Mouse (Mus musculus) embryo, embryonic 11 days (tissue): ENCODE measurements around the gene Ptgir.
A peak's percentile ranks its signal among the peaks of the same experiment; 100 is the strongest.

Experiments
- DNase-seq: peaks from one replicate; pipeline ENCODE4 v3.0.0-alpha.2; 2015

Ptgir gene

DNA sequence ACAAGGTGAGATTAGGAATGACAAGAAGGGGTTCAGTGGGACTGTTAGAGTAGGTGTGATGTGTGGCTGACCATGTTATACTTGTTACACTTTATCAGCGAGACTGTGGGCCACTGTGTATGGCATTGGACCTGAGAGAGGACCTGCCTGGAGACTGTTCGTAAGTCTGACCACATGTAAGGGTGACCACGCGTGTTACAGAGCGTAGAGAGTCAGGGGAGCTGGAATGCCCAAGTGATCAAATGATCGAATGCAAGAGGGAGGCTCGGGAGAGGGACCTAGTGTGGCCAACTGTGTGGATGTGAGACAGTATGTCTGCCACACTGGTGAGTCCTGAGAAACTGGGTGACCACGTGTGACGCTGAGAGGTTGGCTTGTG lies 13.9 kb upstream of the Ptgir start:
- no peak for DNase-seq

DNA sequence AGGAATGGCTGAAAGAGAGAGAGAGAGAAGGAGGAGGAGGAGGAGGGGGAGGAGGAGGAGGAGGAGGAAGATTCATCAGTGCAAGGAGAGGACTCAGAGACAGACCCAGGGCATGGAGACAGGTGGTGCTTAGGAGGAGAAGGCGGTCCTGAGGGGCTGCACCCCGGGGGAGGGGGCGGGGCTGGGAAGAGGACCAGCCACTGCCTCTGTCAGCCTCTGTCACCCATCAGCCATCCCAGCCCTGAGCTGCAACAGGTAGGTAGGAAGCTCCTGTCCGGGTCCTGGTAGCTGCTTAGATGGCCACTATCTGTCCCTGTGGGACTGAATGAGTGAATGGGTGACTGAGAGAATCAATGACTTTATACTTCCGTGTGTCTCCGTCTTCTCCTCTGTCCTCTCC lies 12.7 kb upstream of the Ptgir start:
- no peak for DNase-seq

DNA sequence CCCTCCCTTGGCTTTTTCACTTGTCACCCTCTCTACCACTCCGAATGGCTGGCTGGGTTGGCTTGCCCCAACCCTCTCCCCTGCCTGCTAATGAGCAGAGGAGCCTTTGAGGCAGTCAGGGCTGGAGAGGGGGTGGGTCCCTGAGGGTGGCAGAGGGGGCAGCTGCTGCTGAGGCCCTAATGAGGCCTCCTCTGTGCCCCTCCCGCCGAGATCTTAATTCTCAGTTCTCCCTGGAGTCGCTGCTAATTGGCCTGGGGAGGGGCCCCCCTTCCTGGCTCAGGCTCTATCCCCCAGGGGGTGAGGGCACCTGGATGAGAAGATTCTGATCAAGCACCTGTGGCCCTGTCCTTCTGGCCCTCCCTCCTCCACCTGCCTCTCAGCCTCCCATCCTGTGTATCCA lies 12.0 kb upstream of the Ptgir start:
- DNase-seq = peak; percentile 31

DNA sequence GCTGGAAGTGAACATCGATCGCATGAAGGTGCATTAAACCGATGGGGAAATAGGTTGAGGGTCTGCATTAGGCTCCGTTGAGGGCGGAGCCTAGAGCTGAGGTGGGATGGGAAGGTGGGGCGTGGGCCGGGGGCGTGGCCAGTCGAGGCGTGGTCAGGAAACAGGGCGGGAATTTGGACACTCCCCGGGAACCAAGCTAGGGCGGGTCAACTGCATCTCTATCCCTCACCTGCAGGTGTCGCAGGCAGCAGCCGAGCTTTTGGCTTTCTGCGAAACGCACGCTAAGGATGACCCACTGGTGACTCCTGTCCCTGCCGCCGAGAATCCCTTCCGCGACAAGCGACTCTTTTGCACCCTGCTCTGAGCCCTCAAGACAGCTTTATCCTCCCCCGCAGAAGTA lies 11.3 kb upstream of the Ptgir start:
- peak; percentile 89 for DNase-seq

DNA sequence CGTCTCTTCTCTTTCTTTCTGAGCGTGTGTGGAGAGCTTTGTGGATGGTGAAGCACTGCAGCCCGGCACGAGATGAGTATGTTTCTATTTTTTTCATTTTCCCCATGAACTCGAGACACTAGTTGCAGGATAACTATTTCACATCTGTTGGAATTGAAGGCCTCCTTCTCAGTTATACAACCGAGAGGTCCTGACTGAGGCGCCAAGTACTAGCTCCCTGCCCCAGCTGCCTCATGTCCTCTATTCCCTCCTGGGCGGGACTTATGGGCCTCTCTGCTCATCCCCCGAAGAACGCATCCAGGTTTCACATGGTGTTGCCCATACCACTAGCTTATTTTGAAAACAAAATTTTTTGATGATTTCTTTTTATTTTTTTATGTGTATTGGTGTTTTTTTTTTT lies 10.8 kb upstream of the Ptgir start:
- no peak for DNase-seq

DNA sequence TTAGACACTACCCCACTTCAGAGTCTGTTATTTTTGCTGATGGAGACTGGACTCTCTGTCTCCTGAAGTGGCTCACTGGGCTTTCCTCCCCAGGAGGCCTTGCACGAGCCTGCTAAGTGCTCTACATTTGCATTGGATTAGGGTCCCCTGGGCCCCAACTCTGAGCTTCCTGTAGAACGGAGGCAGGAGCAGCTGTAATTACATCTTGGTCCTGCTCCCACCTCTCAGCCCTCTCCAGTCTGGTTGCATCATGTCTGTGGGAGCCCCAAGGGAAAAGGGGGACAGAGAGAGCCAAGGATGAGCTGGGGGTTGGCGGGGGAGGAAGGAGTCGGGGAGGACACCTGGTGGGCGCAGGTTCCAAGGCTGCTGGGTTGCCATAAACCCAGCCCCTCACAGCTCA lies 5.8 kb upstream of the Ptgir start:
- DNase-seq = no peak

DNA sequence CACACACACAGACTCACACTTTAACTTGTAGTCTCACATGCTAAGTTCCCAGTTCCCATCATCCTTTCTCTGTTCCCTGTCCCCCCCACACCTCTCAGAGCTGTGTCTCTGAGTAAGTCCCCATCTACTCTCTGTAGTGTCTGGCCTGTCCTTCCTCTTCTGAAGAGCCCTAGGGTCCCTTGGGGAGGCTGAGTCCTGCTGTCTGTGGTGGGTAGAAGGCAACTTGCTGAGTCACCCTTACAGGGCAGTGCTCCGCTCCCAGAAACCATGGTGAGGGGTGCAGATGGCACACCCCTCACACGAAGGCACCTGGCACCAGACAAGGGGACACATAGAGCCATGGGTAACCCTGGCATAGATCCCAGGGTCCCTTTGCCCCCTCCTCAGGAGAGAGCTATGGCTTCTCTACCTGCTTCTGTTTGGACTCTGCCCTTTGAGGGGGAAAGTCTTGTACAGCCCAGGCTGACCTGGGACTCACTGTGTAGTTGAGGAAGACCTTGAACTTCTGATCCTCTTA lies 2.8 kb upstream of the Ptgir start:
- DNase-seq = no peak

DNA sequence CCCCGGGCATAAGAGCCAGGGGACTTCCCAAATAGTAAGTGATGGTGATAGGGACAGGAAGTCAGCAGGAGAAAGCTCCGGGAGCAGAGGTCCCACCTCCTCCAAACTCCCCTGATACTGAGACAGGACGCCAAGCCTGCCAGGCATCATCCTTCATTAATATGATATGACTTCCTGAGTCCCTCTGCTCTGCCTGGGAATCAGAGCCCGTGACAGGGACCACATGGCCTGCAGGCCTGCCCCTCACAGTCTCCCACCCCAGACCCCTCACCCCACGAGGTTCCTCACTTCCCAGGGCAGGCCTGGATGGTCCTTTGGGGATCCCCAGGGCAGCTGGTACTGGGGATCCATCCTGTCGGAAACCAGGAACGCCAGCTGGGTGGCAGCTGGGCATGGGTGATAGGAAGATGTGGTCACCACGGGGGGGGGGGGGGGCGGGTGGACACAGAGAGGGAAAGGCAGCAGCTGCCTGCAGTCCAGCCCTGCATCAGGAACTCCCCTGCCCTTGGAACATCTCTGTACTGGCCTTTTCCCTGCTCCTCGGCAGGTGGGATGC lies 2.1 kb upstream of the Ptgir start:
- no peak for DNase-seq

DNA sequence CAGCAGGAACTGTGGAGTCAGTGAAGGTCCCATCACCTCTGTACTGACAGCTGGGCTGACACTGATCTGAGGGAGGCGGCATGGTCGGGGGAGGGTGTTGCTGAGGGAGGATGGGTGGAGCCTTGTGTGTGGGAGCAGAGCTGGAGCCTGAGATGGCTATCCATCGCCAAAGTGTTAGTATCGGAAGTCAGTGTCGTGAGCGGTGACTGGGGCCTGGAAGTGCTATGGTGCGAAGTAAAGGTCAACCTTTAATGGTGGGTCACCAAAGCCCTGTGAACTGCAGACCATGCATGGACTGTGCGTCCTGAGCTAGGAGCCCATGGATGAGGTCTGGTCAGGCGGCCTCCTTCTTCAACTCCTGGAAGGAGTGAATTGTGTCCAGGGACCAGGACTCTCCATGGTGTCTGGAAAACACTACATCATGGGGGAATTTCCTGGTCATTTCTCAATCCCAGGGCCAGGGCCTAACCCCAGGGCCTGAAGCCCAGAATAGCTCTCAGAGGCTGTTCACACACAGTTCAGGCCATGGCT lies 734 bp upstream of the Ptgir start:
- DNase-seq = no peak

DNA sequence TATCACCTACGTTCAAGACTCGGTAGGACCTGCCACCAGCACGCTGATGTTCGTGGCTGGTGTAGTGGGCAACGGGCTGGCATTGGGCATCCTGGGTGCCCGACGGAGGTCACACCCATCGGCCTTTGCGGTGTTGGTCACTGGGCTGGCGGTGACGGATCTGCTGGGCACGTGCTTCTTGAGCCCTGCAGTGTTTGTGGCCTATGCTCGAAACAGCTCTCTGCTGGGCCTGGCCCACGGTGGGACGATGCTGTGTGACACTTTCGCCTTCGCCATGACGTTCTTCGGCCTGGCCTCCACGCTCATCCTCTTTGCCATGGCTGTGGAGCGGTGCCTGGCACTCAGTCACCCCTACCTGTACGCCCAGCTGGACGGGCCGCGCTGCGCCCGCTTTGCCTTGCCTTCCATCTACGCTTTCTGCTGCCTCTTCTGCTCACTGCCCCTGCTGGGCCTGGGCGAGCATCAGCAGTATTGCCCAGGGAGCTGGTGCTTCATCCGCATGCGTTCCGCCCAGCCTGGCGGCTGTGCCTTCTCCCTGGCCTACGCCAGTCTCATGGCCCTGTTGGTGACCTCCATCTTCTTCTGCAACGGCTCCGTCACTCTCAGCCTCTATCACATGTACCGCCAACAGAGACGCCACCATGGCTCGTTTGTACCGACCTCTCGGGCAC lies 734 bp downstream of the Ptgir start:
- no peak for DNase-seq

DNA sequence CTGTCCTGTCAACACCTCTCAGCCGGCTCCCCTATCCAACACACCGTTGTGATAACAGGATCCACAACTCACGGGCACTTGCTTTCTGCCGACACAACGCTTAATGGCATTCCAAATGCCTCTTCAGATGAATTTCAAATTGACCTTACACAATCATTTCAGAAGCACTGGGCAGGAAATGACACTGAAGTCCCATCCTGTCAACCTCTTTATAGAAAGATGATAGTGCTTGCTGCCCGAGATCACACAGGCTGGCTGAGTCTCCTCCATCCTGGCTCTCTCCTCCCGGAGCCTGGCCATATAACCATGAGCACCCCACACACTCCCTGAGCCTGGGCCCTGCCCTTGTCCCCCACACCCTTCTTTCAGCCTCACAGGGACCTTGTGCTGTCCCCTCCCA lies 1.6 kb downstream of the Ptgir start:
- DNase-seq = no peak

DNA sequence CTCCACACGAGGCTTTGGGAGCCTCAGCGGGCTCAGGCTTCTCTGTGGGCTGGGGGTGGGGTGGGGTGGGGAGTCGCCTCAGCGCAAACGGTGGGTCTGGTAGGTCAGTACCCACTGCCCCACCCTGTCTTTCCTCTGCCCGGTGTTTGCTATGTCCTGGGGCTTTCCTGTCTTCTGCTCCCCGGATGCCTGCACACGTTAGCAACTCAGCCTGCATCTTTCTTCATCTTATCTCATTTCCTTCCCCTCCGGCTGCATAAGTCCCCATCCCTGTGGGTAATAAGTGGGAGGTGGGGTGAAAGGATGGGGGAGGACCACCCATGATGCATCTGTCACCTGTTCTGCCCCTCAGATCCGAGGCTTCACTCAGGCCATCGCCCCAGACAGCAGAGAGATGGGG lies 2.1 kb downstream of the Ptgir start:
- DNase-seq = no peak

DNA sequence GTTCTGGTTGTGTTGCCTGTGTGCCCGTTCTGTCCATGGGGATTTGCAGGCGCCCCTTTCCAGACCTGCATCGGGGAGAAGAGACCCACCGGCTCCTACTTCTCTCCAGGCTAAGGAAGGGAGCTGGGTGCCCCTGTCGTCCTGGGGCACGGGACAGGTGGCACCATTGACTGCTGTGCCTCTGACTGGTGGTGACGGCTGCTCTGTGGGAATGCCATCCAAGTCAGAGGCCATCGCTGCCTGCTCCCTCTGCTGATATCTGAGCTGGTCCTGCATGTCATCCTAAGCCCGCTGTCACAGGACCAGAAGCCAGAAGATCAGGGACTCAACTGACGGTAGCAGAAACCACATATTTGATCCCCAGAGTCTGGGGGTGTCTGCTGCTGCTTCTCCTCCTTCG lies 2.6 kb downstream of the Ptgir start:
- DNase-seq = no peak

DNA sequence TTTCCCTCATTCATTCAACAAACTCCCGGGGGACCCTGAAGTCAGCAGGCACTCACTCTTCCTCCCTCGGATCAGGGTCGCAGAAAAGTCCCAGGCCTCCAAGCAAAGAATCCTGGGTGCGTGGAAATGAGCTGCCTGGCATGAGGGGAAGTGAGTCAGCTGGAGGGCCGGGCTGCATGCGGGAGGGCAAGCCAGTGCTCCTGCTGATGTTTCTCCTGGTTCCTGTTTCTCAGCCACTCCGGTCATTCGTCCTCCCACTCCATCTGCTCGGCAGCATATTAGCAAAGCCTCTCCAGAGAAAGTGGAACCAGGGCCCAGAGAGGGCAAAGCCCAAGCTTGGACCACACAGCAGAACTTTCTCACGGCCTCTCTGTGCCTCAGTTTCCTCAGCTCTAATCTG lies 3.6 kb downstream of the Ptgir start:
- no peak for DNase-seq

DNA sequence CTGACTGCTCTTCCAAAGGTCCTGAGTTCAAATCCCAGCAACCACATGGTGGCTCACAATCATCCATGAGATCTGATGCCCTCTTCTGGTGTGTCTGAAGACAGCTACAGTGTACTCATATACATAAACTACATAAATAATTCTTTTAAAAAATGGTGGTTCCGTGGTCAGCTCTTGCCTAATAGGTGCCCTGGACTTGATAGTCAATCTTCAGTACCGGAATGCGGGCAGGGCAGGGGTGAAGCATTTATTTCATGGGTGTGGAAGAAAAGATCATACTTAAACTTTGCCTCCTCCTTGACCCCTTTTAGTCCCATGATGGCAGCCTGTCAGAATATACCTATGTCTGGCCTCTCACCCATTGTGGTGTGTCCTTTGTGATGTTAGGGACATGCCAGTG lies 5.6 kb downstream of the Ptgir start:
- DNase-seq = no peak

DNA sequence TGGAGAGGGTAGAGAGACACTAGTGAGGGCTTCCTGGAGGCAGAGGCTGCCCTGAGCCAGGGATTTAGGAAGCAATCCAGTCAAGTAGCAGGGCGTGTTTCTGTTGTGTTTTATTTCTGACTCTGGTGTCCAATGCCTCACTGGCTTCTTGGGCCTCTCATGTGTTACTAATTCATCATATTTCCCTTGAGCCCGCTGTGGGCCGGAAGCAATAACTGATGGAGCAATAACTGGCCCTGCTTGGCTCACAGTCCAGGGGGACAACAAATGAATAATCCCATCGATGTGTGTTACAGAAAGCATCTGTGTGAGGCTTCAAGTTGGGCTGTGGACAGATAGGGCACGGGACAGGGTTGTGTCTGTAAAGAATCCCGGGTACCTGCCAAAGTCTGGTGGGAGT lies 6.1 kb downstream of the Ptgir start:
- no peak for DNase-seq

DNA sequence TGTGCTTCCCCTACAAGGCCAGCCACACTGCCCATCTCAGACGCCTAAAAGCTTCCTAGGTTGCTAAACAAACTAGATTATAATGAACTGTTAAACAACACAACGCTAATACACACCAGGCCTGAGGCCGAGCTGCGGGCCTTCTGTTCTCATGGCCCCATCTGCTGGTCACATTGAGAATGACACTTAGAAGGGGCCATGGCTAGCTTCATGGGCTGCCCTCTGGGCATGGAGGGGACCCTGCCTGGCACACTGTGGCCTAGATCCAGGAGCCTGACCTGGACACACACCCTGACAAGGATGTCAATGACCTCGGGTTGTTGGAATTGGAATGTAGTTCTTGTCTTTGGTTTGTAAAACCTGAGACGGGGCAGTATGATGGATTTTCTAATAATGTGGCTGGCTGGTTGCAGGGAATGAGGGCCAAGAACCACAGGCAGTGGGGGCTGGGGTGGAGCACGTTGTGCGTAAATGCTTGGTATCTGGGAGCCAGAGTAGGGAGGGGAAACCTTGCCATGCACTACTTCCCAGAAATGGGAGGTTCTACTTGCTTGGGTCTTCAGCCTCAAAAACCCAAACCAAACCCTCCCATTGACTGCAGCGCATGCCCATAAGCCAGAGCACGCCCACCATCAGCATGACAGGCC lies 7.6 kb downstream of the Ptgir start:
- peak; percentile 83 for DNase-seq

DNA sequence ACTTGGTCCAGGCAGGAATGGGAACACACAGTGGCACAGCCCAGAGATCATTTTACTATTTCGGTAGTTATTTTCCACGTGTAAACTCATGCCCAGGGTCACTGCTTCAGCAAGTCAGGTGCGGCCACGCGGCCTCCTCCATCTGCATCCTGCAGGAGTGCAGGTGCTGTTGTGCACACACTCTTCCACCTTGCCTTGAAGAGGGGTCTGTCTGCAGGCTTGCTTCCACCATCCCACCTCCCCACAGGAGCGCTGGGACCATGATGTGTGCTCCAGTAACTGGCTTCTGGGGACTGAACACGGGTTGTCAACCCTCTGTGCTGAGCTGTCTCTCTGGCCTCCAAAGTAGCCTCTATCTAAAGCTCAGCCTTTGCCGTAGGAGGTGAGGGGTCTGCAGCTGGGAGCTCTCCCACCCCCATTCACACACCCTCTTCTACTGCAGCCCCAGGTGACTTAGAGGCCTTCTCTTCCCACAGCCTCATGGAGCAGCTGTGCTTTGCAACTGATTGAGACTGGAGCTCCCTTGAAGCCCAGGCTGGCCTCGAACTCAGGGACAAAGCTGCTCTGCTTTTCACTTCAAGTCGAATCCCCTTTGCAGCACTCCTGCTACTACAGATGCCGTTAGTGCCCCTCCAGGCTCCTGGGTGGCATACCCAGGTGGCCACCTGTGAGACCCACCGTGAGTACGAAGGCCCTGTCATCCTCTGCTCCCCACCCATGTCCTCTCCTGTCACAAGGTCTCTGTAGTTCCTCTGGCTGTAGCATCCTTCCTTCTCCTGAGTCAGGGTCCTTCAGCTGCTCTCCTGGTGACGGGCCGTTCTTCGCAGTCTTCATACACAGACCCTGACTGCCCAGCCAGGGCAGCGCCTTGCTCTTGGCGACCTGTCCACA lies 8.4 kb downstream of the Ptgir start:
- DNase-seq = no peak

DNA sequence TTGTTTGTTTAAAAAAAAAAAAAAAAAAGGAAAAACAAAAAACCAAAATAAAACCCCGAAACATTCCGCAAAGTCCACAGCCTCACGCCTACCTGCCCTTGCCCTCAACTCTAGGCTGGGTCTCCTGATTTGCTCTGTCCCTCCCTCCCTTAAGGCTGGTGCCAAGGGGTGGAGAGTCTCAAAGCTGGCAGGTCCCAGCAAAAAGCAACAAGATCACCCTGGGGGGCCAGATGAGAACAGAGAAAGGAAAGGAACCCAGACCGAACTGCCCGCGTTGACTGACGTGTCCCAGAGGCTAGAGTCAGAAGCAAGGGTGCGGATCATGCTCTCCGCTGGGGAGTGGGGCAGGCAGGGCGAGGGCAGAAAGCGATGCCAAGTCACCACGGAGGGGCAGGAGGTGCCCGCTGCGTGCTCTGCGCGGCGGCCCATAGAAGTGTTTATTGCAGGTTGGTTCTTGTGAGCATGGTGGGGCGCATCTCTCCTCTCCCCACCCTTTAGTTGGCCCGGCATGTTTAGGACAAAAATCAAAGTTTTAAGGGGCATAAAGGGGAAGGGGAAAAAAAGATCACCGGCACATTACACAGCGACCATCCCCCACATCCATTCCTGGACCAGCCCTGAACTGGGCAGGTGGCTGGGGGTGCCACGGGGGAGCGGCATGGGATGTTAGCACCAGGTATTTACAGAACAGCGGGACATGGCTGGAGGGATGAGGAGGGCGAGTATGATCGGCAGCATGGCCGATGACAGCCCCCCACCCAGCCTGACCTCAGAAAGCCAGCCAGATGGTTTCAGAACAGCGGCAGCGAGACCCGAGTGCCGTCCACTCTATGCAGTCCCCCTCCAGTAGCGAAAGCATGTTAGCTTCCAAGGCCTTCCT lies 9.4 kb downstream of the Ptgir start:
- no peak for DNase-seq

DNA sequence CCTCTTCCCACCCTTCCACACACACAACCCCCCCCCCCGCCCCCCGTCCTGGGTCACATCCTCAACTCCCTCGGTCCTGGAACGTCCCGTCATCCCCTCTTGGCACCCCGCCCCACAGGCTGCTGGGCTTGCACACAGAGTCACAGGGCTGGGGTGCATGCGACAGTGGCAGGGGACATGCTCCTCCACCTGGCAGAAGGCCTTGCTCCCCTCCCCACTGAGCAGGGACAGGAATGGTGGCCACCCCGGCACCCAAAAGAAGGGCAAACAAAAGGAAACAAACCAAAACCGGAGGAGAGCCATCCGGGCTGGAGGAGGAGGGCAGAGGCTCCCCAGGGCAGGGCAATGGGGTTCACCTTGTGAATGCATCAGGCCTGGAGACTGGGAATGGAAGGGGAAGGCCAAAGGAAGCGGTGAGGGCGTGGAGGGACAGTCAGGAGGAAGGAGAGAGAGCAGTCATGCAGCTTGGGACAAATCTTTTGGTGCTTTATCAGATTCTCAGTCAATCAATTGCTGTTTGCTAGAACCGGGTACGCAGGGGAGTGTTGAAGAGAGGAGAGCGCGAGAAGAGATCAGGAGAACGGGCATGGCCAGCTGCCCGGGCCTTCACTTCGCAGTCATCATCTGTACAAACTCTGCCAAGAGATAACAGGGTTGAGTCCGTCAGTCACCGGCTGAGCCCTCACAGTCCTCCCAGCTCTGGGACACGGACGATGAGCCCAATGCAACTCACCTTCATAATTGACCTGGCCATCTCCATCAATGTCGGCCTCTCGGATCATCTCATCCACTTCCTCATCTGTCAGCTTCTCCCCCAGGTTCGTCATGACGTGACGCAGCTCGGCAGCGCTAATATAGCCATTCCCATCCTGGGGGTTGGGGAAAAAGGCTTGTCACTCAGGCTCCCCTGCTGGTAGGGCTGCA lies 10.3 kb downstream of the Ptgir start:
- no peak for DNase-seq

DNA sequence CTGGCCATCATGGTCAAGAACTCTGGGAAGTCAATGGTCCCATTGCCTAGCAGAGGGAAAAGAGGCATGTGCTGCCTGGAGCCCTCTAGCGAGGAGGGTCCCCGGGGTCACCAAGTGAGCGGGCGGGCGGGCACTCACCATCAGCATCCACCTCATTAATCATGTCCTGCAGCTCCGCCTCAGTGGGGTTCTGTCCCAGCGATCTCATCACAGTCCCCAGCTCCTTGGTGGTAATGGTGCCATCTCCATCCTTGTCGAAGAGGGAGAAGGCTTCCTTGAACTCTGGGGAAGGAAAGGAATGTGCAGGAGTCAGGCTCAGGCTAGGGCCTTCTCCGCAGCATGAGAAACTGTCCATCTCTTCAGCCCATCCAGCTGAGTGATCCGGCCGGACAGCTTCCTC lies 11.2 kb downstream of the Ptgir start:
- DNase-seq = no peak
